Mouse (Mus musculus): ENCODE data around the gene Eif2d.
A peak's percentile ranks its signal among the peaks of the same experiment; 100 is the strongest.

Gene Eif2d

GRCm38 (mm10) chr1:131184253-131184955 is 31.4 kb downstream of the Eif2d start:
- DNase-seq, result no peak

- DNase-seq, result no peak
Measured at GRCm38 (mm10) chr1:131184956-131185660, 32.1 kb downstream of the Eif2d start.

- no peak for DNase-seq
Measured at GRCm38 (mm10) chr1:131185821-131186506, 33.0 kb downstream of the Eif2d start.

GRCm38 (mm10) chr1:131186995-131187394 is 34.0 kb downstream of the Eif2d start:
- no peak for DNase-seq

- DNase-seq, result no peak
Measured at GRCm38 (mm10) chr1:131187856-131188255, 34.9 kb downstream of the Eif2d start.

- DNase-seq, result peak; percentile 8
Measured at GRCm38 (mm10) chr1:131188655-131189054, 35.7 kb downstream of the Eif2d start.

- no peak for DNase-seq
Measured at GRCm38 (mm10) chr1:131193746-131194145, 40.8 kb downstream of the Eif2d start.

GRCm38 (mm10) chr1:131195653-131196052 is 42.7 kb downstream of the Eif2d start:
- DNase-seq, result no peak

- no peak for DNase-seq
Measured at GRCm38 (mm10) chr1:131196107-131196506, 43.1 kb downstream of the Eif2d start.

- DNase-seq, result no peak
Measured at GRCm38 (mm10) chr1:131198417-131198960, 45.5 kb downstream of the Eif2d start.

- no peak for DNase-seq
Measured at GRCm38 (mm10) chr1:131199118-131199821, 46.3 kb downstream of the Eif2d start.

GRCm38 (mm10) chr1:131199976-131200375 is 47.0 kb downstream of the Eif2d start:
- peak; percentile 65 for DNase-seq

GRCm38 (mm10) chr1:131200588-131200987 is 47.6 kb downstream of the Eif2d start:
- no peak for DNase-seq

- DNase-seq, result no peak
Measured at GRCm38 (mm10) chr1:131201391-131201790, 48.4 kb downstream of the Eif2d start.

- no peak for DNase-seq
Measured at GRCm38 (mm10) chr1:131204461-131204860, 51.5 kb downstream of the Eif2d start.

GRCm38 (mm10) chr1:131206342-131206741 is 53.4 kb downstream of the Eif2d start:
- DNase-seq, result no peak

- DNase-seq, result peak; percentile 68
Measured at GRCm38 (mm10) chr1:131207531-131207930, 54.5 kb downstream of the Eif2d start.

GRCm38 (mm10) chr1:131208081-131208480 is 55.1 kb downstream of the Eif2d start:
- DNase-seq, result no peak

- no peak for DNase-seq
Measured at GRCm38 (mm10) chr1:131208800-131209199, 55.8 kb downstream of the Eif2d start.

- DNase-seq, result no peak
Measured at GRCm38 (mm10) chr1:131209971-131210426, 57.0 kb downstream of the Eif2d start.

GRCm38 (mm10) chr1:131211655-131212054 is 58.7 kb downstream of the Eif2d start:
- no peak for DNase-seq

- DNase-seq, result no peak
Measured at GRCm38 (mm10) chr1:131212956-131213355, 60.0 kb downstream of the Eif2d start.

- DNase-seq, result no peak
Measured at GRCm38 (mm10) chr1:131213361-131213760, 60.4 kb downstream of the Eif2d start.

Data from liver (tissue).